Mouse (Mus musculus) neutrophil, adult 5-6 weeks (primary cell): ENCODE measurements around the gene Smim7. TPM values are rescaled to one million over a fixed set of nuclear protein-coding genes. Genes with fewer than 3 reads are reported as not detected.
A peak's percentile ranks its signal among the peaks of the same experiment; 100 is the strongest.

Experiments used
- ATAC-seq: fragments of 151-379, 151-347 bp; 2 replicates; pipeline ENCODE4 v1.8.0; 2017; ENCODE audit warnings: mild to moderate bottlenecking, moderate TSS enrichment; ENCODE audit not compliant: insufficient number of reproducible peaks, poor library complexity, low FRiP score, severe bottlenecking; ENCODE audit errors: extremely low read depth
- total RNA-seq: library from RNA; stranded (forward); fragments of 200-1000 nt; gene quantifications from 2 replicates; pipeline ENCODE4 v1.2.3, GENCODE M21; 2017

Smim7 gene
- 36.3 and 46.4 TPM in 2 replicates for total RNA-seq

GRCm38 (mm10) chr8:72570633-72571610, at the start of gene Smim7:
TSS of gene Smim7 (minus strand) at chr8:72571088.
- peak; percentile 88 for ATAC-seq

DNA sequence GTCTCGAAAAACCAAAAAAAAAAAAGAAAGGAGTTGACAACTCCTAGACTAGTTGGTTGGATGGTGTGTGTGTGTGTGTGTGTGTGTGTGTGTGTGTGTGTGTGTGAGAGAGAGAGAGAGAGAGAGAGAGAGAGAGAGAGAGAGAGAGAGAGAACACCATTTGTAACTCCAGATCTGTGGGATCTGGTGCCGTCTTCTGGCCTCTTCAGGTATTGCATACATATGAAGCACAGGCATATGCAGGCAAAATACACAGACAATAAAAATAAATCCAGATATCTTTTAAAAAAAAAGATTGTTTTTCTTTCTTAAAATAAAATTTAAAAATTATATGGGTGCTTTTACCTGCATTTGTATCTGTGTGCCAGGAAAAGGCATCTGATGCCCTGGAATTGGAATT, 19.3 kb upstream of the Smim7 start:
- peak; percentile 88 for ATAC-seq

DNA sequence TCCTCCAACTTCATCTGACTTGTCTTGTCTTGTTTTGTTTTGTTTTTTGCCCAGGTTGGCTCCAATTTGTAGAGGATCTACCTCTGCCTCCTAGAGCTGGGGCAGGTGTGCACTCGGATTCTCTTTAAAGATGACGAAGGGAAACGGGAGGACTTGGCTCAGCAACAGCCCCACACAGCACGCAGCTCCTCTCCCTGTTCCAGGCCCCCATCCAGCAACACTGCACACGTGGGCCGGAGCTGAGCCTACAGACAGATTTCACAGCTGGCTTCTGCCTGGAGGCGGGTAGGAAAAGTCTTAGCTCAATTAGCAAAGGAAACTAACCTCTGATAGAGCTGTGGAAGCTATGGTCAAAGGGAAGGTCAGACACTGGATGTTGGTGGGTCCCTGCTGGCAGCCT, 18.4 kb upstream of the Smim7 start:
- no peak for ATAC-seq

DNA sequence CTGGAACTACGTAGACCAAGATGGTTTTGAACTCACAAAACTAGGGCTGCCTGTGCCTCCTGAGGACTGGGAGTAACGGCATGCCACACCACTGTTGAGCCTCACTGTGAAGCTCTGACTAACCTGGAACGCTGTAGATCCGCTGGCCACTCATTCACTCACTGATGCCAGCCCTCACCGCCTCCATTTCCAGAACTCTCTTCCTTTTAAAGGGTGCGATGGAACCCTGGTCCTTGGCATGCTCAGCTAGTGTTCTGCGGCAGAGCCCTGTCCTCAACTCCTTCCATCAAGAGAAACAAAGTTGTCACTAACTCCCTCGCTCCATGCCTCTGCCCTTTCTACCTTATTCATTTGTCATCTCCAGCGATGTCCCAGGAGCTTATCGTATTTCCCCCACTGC, 18.0 kb upstream of the Smim7 start:
- no peak for ATAC-seq

DNA sequence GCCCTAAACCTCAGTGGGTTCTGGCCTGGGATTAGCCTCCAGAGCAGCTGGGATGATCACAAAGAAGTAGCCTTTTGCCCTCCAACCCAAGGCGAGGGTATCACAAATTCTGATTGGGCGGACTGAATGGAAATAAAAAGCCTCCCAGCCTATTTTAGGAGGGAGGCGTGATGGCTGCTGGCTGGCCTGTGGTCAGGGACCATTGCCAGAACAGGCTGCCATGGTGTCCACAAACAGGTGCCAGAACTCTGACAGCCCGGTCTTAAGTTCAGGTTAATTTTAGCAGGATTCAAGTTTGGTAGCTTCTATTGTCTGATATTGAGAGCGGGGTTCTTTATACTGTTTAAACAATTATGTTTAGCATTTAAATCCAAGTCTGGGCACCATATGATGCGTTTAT, 16.9 kb upstream of the Smim7 start:
- no peak for ATAC-seq

GRCm38 (mm10) chr8:72584390-72584789, 13.5 kb upstream of the Smim7 start:
- ATAC-seq = no peak

- ATAC-seq = peak; percentile 93
Observed at GRCm38 (mm10) chr8:72583056-72583771, 12.3 kb upstream of the Smim7 start.

DNA sequence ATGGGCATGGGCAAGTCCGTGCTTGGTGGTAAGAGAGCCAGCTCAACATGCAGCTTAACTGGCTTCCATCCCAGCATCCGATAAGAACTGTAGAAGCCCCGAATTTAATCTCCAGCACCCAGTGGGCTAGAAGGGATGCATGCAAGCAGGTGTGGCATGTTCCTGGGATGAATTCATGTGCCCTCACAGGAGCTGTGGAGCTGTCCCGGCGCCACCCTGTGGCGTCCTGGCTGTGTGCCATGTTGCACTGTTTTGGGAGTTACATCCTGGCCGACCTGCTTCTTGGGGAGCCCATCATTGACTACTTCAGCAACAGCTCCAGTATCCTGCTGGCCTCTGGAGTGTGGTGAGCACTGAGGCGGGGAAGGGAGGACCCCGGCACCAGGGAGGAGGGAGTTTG, 8.5 kb upstream of the Smim7 start:
- ATAC-seq = no peak

GRCm38 (mm10) chr8:72577941-72578340, 7.1 kb upstream of the Smim7 start:
- no peak for ATAC-seq

DNA sequence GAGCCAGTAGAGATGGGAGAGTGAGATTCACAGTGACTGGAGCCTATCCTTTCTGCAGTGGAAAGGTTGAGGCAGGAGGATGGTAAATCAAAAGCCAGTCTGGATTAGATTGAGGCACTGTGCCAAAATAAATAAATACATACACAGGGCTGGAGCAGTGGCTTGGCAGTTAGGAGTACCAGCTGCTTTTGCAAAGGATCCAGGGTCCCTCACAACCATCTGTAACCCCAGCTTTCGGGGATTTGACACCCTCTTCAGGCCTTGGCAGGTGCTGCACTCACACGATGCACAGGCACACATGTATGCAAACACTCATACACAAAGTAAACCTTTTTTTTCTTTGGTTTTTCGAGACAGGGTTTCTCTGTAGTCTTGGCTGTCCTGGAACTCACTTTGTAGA, 6.4 kb upstream of the Smim7 start:
- no peak for ATAC-seq

GRCm38 (mm10) chr8:72575915-72576314, 5.0 kb upstream of the Smim7 start:
- no peak for ATAC-seq

DNA sequence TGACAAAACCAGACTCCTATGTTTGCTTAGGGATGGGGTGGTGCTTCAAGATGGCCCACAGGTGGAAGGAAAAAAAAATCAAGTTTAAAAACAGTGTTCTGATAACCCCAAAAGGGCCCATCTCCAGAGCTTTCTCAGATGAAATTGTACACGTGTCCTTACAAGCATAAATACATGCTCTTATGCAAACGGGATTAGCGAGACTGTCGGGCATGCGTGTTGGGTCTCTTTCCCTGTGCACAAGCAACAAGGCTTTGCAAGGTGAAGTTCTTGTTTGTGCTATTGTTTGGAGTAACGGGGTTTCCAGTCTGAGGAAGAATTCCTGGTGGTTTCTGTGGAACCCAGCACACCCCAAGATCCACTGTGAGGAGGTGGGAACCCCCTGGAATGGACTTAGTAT, 2.6 kb upstream of the Smim7 start:
- ATAC-seq = no peak

DNA sequence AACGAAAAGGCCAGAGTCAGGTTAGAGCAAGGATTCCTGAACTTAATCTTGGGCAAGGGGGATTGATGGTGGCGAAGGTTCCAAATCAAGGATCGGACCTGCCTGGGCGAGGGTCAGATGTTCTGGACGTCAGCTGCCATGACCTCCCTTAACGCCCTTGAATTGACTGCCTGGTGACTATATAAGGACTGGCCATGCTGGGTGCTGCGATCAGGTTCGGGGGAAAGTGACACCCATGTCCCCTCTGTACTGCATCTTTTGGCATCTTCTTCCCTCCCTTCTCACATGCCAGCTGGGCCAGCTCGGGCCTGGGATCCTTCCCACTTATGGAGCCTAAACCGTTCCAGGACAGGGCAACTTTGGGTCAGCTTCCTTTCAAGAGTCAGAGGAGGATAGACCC, 1.6 kb upstream of the Smim7 start:
- no peak for ATAC-seq

- peak; percentile 10; the same call in 1 of the 2 replicates for ATAC-seq
Observed at GRCm38 (mm10) chr8:72571611-72572473, 954 bp upstream of the Smim7 start, which contains the start of gene Tmem38a. TSS of gene Tmem38a (plus strand) at chr8:72572055.

- no peak for ATAC-seq
Observed at GRCm38 (mm10) chr8:72565970-72566369, 4.9 kb downstream of the Smim7 start.

DNA sequence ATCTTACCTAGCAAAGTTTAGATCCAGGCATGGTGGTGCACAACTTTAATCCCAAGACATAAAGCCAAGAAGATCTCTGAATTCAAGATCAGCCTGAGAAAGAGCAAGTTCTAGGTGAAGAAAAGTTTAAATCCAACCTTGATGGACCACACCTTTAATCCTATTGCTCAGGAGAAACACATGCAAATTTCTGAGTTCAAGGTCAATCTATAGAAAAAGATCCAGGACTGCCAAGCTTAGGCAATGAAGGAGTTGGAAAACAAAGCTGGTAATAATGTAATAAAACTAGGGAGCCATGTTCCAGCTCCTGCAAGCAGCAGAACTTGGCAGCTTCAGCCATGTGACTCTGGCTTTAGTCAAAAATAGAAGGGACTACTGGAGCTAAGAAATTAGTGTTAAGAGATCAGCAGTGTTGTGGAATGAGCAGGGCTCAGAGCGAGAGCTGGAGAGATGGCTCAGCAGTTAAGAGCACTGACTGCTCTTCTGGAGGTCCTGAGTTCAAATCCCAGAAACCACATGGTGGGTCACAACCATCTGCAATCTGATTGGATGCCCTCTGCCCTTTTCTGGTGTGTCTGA, 9.7 kb downstream of the Smim7 start:
- no peak for ATAC-seq

- no peak for ATAC-seq
Observed at GRCm38 (mm10) chr8:72555770-72556169, 15.1 kb downstream of the Smim7 start.

- no peak for ATAC-seq
Observed at GRCm38 (mm10) chr8:72549314-72549892, 21.5 kb downstream of the Smim7 start.
